Mouse (Mus musculus) yolk sac, embryonic 10.5 days (tissue): Measurements from ENCODE around the gene Gpatch2l.

ENCODE experiments used
- DNase-seq: peaks from one replicate; pipeline ENCODE4 v3.0.0-alpha.2; 2017; ENCODE audit warnings: low spot score

Gene Gpatch2l

DNA sequence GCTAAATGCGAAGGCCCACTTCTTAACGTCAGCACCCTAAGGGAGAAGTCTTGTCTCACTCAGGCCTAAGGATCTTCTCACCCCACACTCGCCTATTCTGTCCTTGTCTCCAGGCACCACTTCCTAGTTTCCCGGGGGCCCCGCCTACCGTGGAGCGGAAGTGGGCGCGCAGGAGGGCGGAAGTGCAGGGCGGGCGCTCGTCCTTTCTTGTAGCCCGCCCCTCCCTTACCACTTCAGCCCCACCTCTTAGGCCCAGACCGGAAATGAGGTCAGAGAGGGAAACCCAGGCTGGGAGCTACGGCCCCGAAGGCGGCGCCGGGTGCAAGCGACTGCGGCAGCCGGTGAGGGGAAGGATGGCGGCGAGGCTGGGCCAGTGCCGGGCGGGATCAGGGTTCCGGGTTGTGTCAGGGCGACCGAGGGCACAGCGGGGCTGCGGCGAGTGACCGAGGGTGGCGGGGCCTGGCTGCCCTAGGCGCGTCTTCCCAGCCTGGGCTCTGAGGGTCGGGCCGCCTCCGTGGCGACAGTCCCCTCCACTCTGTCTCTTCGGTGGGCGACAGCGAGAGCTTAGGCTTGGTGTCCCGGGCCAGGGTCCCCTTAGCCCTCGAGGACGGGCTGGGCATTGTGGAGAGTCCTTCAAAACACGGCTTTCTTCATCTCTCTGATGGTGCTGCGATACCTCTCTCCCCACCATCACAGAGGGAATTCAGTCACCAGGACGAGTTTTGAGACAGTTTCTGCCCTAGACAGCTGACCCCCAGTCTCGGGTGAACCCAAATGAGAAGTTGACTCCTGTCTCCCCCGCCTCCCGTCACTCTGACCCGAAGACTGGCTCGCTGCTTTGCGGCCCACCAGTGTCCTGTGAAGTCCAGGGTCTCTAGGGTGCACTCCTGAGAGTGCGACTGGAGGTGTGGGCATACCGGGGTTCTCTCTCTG lies at the start of gene Gpatch2l:
Gene Gpatch2l (plus strand): TSS at position 255 of the 933 bp plus-strand sequence.
- peak; percentile 97 for DNase-seq

DNA sequence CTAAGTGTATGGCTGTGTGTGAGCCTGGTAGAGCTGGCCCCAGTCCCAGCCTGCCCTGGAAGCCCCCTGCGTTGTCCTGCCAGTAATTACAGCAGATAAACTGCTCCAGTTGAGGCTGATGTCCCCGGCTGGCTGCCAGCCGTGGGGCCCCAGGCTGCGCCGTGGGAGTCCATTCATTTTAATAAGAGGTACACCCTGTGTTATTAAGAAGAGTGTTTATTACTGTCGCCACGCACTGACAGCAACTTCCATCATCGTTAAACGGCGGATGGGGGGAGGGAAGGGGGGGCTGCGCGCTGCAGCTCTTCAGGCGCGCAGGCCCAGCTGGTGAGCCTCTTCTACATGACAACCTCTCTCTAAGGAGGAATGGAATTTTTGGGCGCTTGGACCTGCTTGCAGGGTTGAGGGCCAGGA lies 49.6 kb upstream of the Gpatch2l start:
- DNase-seq: no peak

DNA sequence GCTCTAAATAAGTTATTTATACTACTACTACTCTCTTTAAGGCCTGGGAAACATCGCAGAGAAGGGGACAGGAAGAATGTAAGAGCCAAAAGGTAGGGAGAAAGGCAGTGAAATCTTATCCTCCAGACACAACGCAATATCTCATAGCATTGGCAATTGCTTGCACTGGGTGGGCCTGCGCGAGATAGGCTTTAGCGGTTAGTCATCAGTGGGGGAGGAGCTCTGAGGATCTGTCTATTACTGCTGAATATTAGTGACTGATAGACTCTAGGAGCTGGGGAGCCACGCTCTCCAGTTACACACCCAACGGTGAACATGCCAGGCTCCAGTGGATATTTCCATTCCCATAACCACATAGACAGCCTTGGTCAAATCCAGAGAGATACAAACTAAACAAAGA lies 44.7 kb upstream of the Gpatch2l start:
- DNase-seq: no peak

DNA sequence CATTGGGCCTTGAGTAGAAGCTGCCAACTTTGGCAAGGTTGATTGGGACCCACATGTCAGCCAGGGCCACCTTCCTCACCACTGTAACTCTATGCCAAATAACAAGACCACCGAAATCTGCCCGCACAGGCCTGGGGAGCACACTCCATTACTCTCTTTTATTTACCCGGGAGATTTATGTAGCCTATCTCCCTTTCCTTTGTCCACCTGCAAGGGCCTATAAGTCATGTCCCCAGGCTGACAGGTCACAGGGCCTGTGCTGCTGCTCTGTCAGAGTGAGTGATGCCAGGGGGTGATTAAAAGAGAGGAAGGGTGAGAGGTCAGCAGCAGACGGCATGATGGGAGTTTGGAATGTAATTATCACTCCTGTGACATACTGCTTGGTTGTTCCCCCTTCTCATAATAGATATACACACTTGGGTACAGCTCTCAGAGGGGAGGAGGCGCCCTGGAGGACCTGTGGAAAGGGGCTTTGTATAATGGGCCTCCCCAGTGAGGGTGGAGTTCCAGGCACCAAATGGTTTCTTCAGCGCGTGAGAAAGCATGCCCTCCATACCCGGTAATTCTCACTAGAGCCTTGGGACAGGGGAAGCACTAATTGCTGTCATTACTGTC lies 38.1 kb upstream of the Gpatch2l start:
- peak; percentile 18 for DNase-seq

DNA sequence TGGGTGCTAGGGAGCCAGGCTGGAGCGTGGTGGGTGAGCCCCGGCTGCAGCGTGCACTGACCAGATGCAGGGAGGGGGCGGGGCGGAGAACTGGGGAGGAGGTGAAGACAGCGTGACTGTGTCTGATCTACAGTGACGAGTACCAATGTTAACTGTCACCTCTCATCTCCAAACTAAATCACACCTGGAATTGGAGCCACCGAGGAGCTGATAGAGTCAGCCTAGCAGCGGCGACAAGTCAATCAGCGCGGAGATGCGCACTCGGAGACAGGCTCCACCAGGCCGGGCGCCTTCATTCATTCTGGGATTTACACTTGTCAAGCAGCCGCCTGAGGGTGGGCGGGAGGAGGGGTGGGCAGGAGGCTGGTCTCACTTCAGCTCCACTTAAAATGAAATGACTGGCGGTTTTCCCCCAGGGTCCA lies 30.5 kb upstream of the Gpatch2l start:
- DNase-seq: no peak

DNA sequence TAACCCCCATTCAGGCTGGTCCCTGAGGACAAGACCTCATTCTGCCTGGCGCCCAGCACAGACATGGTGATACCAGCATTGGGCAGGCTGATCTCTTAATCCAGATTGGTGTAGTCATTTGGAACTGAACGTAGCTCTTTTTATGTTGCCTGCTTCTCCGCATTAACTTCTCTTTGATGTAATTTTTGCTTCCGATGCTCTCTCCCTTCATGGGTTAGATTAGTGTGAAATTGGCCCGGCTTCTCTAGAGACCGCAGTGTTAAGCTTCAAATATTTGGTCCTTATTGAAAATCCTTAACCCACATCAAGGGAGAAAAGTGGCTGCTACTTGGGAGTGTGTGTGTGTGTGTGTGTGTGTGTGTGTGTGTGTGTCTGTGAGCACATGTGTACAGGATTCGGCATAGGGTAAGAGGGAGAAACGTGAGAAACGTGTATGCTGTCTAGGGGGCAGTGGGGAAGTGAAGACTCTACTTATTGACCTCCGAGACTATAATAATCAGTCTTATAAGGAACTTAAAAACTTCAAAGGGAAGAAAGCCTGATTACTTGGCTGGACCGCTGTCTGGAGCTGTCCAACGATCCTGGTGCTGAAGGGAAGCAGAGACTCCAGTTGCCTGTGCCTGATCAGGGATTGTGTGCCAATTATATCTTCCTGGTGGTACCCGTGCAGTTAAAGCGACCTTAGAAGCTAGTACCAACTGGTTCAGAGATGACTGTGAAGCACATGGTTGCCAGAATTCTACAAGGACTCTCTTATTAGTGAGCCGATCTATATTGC lies 28.8 kb upstream of the Gpatch2l start:
- DNase-seq: peak; percentile 29

DNA sequence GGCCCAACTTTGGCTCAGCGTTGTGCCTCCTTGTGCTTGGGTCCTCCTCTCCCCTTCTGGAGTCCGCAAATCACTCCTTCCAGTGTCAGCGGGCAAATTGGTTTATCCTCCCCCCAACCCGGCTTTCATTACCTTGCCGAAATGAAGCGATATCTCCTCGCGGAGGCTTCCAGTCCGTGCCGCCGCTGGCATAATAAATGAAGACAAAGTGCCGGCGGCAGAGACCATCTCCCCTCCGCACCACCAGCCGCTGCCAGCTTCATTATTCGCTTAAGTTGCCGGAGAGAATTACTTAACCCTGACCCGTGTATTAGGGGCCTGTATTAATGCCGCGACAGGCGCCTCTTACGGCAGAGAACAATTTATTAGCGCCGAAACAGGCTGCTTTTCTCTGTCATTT lies 27.5 kb upstream of the Gpatch2l start:
- DNase-seq: no peak

DNA sequence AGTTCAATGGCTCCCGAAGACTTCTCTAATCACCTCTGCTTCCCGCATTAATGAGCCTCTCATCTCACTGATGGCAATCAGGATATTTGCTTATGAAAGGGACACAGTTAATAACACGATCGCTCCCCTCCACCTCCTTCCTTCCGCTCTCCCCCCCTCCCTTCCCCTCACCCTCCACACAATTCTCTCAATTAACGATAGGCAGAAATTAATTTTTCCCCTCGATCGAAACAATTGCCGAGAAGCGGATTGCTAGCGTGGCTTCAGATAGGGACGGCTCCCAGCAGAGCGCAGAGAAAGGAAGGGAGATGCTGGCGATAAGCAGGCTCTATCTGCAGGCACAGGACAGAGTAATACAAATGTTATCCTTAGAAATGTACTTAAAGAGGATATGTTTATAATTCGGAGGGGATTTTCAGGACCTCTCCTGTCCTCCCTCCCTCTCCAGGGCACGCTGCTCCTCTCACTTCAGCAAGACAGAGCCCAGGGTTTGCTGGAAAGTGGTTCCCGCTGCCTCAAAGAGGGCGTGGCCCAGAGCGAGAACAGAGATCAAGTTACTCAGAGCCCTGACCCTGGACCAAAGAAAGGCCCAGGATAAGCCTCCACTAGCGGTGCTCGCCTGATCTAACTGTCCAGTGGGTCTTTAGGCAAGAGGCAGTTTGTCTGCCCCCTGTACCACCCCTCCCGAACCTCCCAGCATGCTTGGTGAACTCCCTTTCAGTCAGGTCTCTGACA lies 24.8 kb upstream of the Gpatch2l start:
- DNase-seq: peak; percentile 53

DNA sequence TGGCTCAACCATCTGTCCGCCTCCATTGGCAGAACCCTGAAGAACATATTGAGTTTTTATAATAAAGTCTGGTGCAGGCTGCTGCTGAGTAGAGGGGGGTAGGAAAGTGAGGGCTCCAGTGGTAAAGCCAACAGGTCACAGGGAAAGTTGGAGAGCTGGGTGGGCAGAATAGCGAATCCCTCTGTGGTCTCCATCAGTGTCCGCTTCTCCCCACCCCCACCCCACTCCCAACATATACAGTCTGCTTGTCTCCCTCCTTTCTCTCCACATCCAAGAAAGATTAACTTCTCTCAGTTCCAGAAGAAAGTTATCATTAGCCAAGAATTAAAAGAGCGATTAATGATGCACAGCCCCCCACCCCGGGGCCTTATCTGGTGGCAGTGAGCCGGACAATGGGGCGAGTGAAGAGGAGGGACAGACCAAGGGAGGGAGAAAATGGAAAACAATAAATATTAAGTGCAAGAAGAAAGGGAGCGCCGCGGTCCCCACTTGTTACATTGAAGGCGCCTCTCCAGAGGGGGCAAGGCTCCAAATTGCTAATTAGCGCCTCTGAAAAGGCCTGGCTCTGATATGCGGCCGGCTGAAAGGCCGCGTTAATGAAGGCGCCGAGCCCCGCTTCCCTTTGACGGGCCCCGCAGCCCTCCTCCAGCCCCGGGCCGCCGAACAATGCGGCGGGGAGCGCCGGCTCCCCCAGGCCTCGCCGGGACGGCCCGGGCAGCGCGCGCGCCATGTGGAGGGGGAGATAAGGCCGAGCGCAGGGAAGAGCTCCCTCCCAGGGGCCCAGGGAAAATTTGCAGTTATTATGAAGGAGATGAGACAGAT lies 21.2 kb upstream of the Gpatch2l start:
- peak; percentile 16 for DNase-seq

DNA sequence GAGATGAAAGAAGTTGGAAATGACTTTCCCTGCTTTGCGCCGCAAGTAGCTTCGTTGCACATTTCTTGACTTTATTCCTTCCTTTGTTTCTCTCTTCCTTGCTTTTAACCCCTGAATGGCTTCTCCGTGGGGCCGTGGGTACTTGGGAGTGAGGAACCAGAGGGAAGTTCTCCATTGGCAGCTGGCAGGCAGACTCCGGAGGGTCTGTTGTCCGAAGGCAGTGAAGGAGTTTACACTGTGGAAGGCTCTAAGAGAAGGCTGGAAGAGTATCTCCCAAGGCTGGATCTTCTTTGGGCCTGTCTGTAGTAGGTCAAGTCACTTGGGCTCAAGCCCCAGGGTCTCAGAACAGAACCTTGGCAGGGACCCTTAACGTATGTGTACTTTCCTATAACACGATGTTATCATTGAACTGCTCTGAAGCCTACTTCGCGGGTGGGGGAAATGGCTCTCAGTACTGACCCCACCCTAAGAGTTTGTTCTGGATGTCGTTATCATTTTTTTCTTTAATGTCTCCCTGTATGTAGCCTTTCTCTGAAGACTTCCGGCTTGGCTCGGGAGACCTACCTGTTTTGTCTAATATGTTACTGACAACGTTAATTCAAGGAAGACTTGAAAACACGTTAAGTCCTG lies 20.5 kb upstream of the Gpatch2l start:
- no peak for DNase-seq

DNA sequence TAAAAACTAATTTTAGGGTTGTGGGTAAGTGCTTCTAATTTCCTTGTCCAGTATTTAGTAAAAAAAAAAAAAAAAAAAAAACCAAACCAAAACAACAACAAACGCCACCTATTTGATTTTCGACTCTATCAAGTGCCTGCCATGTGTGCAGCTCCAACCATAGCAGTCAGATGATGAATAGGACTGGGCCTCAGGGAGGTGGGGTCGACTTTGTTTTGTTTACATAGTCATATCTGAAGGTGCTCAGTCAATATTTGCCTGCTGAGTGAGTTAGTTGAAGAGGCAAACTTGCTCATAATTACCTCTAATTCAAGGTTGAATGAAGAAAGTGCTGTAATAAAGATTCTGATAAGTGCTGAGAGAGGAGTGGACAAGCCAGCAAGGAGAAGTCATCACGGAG lies 7.4 kb upstream of the Gpatch2l start:
- no peak for DNase-seq

DNA sequence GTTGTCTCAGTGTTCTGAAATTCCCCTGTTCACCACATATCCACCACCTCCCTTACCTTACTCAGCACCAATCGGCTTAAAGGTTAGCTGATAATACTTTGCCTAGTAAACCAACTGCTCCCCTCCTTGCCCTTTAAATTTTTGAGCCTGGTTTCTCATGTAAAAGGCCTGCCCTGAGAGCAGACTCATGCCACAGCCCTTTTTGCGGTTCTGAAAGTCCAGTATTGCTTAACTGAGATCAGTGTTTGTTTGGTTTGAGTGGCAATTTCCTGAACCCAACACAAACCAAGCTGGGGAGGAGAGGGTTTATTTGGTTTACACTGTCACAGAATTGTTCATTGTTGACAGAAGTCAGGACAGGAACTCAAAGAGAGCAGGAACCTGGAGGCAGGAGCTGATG lies 2.9 kb upstream of the Gpatch2l start:
- DNase-seq: no peak

DNA sequence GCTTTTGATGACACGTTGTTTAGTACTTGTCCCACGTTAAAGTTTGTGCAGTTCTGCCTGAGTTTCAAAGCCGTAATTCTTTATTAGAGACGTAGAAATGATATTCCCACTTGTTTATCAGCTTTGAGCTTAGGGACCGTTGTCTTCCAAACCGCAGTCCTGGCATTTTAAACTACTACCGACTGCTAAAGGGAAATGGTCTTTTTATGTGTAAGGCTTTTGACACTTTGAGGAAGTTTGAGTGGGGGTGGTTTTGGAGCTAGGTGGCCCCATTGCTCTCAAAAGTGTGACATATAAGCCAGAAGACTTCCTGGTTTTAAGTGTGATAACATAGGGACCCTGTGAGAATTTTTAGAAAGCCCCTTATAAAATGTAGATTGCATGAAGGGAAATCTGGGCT lies 905 bp downstream of the Gpatch2l start:
- DNase-seq: no peak

DNA sequence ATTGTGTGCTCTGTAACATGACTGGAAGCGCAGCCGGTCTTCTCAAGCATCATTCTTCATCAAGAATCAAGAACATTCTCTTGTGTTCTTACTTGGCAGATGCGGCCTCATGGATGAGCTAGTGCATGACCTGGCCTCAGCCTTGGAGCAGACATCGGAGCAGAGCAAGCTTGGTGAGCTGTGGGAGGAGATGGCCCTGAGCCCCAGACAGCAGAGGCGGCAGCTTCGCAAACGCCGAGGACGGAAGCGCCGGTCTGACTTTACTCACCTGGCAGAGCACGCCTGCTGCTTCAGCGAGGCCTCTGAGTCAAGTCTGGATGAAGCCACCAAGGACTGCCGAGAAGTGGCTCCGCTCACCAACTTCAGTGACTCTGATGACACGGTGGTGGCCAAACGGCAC lies 2.3 kb downstream of the Gpatch2l start:
- no peak for DNase-seq

DNA sequence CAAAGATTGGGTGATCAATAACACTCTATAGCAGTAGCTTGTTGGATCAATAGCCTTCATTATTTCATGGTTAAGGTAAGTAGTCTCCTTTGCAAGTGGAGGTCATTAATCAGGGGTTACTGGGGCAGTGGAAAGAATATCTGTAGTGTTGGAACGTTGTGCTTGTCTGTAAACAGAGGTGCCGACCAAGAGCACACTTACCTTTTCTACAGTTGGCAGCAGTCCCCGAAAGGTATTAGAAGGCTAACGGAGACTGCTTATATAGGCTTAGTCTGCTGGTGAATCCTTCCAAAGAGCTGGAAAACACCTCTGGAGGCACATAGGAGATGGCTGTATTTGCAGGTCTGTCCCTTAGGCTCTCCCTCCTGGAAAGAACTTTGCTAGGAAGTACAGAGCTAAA lies 8.5 kb downstream of the Gpatch2l start:
- DNase-seq: no peak

DNA sequence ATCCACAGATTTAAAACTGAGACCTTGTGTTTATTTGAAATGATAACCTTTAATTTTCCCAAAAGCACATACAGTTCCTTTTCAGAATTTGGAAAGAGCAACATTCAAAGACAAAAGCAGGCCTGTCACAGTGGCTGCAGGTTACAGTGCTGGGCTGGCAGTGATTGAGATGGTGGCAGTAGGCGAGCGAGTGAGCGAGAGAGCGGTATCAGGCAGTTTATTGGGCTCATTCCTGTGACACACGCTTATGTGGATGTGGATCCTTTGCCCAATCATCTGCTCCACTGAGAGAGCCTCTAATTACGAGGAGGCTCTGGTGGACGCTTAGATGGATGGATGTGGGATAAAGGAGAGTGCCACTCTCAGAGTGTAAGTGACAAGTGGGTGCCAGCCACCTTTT lies 13.3 kb downstream of the Gpatch2l start:
- no peak for DNase-seq

DNA sequence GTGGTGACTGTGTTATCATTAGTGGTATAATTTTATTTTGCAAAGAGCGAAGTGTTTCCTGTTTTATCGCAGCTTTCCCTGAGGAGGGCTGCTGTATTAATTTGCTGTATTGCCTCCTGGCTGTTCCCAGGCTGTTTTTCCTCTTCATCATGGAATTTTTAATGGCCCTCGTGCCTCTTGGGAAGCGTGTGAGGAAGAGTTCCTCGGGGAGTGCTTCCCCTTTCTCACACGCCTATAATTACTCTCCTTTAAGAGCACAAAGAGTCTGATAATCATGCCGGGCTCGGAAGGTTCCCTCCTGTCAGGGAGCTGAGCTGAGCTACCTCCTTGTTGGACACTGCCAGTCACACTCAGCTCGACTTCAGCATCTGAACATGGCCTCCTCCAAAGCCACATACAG lies 30.0 kb downstream of the Gpatch2l start:
- no peak for DNase-seq

DNA sequence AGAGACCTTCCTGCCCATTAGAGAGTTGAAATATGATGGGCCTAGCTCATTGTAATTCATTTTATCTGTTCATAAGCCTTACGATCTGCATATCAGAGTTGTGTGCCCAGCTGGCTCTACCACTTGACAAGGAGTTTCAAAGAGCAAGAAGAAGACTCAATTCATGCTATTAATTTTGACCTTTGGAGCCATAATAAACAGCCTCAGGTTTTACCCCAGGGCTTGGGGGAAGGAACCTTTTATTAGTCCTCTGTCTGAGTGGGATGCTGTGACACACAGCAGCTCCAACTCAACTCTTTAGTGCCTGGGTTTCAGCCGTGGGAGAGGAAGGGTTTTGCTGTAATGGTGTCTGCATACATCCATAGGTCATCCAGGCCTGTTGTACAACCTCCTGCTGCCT lies 32.6 kb downstream of the Gpatch2l start:
- no peak for DNase-seq

DNA sequence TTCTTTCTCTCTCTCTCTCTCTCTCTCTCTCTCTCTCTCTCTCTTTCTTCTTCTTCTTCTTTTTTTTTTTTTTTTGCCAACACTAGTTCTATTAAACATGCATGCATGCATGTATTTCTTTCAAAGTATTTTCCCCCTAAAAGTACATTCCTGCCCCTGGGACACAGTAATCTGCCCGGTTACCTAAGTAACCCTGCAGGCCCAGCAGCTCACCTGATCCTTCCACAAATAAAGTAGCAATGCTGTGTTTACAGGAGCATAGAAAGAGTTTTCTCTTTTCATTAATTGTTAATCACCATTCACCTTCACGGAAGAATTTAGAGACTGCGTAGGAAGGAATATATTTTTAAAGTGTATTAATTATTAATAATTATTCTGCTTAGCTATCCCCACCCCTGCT lies 34.1 kb downstream of the Gpatch2l start:
- no peak for DNase-seq

DNA sequence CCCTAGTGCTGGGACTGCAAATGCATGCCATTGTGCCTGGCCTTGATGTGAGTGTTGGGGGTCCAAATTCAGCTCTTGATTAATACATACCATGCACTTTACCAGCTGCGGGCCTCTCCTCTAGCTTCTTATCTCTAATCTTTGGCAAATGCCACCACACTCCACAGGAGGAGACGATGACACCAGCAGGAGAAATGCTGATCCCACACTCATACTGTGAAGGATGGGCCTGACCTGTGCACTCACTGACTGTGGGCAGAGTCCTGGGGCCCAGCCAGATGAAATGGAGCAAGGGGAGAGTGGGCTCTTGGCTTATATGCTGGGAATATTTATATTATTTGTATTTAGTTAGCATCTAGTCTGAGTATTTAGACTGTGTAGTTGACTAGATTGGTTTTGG lies 34.8 kb downstream of the Gpatch2l start:
- DNase-seq: no peak

DNA sequence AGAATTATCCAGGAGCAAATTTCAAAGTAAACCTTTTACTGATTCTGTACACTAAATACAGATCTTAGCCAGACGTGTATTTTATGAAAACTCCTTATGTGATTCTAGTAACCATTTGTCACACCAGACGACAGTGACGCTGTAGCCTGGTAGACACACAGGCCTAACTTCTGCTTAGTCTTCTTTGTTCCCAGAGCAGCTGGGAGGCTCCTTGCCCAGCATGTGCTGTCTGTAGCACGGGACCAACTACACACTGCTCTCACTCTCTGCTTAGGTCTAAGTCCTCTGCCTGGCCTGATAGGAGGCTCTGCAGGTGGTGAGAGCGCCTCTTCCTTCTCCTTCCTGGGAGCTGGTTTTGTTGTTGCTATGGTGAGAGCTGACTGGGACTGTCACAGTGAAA lies 35.2 kb downstream of the Gpatch2l start:
- DNase-seq: no peak
